Mouse (Mus musculus) kidney, postnatal 0 days (tissue): ENCODE results near the gene Myof. TPM values are rescaled to one million over a fixed set of nuclear protein-coding genes. Genes with fewer than 3 reads are reported as not detected.
A peak's percentile ranks its signal among the peaks of the same experiment; 100 is the strongest.

Experiments used
- ATAC-seq: fragments of 200-750 bp; cut with Nextera tagmentation; replicated peaks from 2 replicates; pipeline ENCODE4 v1.8.0; 2017; ENCODE audit warnings: low read depth, moderate number of reproducible peaks, moderate TSS enrichment, moderate library complexity; ENCODE audit not compliant: low FRiP score
- DNase-seq: peaks from one replicate; pipeline ENCODE4 v3.0.0-alpha.2; 2016; ENCODE audit warnings: low spot score
- H3K27ac ChIP-seq: fragments of 300-500 bp; sonication (generic); 2 replicates; pipeline ENCODE4 v1.5.1; 2014; ENCODE audit warnings: mild to moderate bottlenecking
- H3K27me3 ChIP-seq: fragments of 300-500 bp; sonication (generic); 2 replicates; pipeline ENCODE4 v1.6.1; 2014; ENCODE audit warnings: low read length, mixed read lengths; ENCODE audit not compliant: insufficient read depth
- H3K36me3 ChIP-seq: fragments of 300-500 bp; sonication (generic); 2 replicates; pipeline ENCODE4 v1.6.1; 2014; ENCODE audit warnings: low read length, mixed read lengths; ENCODE audit not compliant: insufficient read depth
- H3K4me1 ChIP-seq: fragments of 300-500 bp; sonication (generic); replicated peaks from 2 replicates; pipeline ENCODE4 v1.6.1; 2014; ENCODE audit warnings: antibody characterized with exemption, low read length, mixed read lengths; ENCODE audit not compliant: insufficient read depth
- H3K4me2 ChIP-seq: fragments of 300-500 bp; sonication (generic); 2 replicates; pipeline ENCODE4 v1.6.1; 2014; ENCODE audit warnings: mild to moderate bottlenecking, low read length, moderate library complexity, mixed read lengths
- H3K4me3 ChIP-seq: fragments of 300-500 bp; sonication (generic); replicated peaks from 2 replicates; pipeline ENCODE4 v1.5.1; 2014; ENCODE audit warnings: low read depth, low read length
- H3K9ac ChIP-seq: fragments of 300-500 bp; sonication (generic); 2 replicates; pipeline ENCODE4 v1.6.1; 2014; ENCODE audit warnings: low read depth, low read length
- H3K9me3 ChIP-seq: fragments of 300-500 bp; sonication (generic); replicated peaks from 2 replicates; pipeline ENCODE4 v1.6.1; 2016; ENCODE audit warnings: low read length, inconsistent platforms, mixed read lengths
- CTCF ChIP-seq: IDR thresholded peaks from 2 replicates; pipeline ENCODE4 v1.5.1; 2016; ENCODE audit warnings: antibody characterized with exemption, low read depth, mild to moderate bottlenecking, moderate library complexity
- WGBS: fragments of 180-500 bp; shearing (Covaris S2); extraction: QIAGEN DNeasy Blood & Tissue Kit; methylation state at CpG from one replicate; pipeline ENCODE4 v1.1.7; 2014; 5-methylcytosine and 5-hydroxymethylcytosine counted together
- polyA plus RNA-seq: library from polyadenylated mRNA; unstranded; fragments of >200 nt; fragmentation: Nextera tagmentation; extraction: Ambion mirVana; gene quantifications from 2 replicates; pipeline ENCODE4 v1.2.1, GENCODE M21; 2015

Myof gene
- polyA plus RNA-seq, 1 experiment from 2014 or later = 28.0 TPM

GRCm38 (mm10) chr19:37954772-37955171 is 88.6 kb downstream of the Myof start:
- no peak for ATAC-seq
- Histone ChIP-seq H3K27me3 (no peaks in the 10 kb centered on the region), H3K9me3 (no peaks in the 10 kb centered on the region), H3K36me3 (peaks cover 10% of the 10 kb centered on the region; the same call in 1 of the 2 replicates), H3K4me1 (no peaks in the 10 kb centered on the region), H3K9ac (no peak overlapping the region), H3K4me3 (no peak overlapping the region), H3K27ac (no peak overlapping the region), H3K4me2 (no peak overlapping the region)
- no peak for DNase-seq
- WGBS = 84% methylated on average over 5 of the region's 5 CpGs
- no peak for TF ChIP-seq CTCF

- Histone ChIP-seq H3K9me3 (no peaks in the 10 kb centered on the region), H3K27ac (no peak overlapping the region), H3K4me3 (no peak overlapping the region), H3K36me3 (peaks cover 9% of the 10 kb centered on the region; the same call in 1 of the 2 replicates), H3K27me3 (no peaks in the 10 kb centered on the region), H3K4me1 (no peaks in the 10 kb centered on the region), H3K9ac (no peak overlapping the region), H3K4me2 (no peak overlapping the region)
- 89% methylated on average over 8 of the region's 8 CpGs for WGBS
- DNase-seq = no peak
- TF ChIP-seq CTCF = no peak
- ATAC-seq = no peak
These were observed 89.1 kb downstream of the Myof start for GRCm38 (mm10) chr19:37954236-37954635.

- peak; percentile 60 for TF ChIP-seq CTCF
- Histone ChIP-seq H3K9me3 (no peaks in the 10 kb centered on the region), H3K4me1 (no peaks in the 10 kb centered on the region), H3K27ac (no peak overlapping the region), H3K4me3 (no peak overlapping the region), H3K36me3 (peaks cover 8% of the 10 kb centered on the region; the same call in 1 of the 2 replicates), H3K9ac (no peak overlapping the region), H3K4me2 (no peak overlapping the region), H3K27me3 (no peaks in the 10 kb centered on the region)
- WGBS = 23% methylated on average over 4 of the region's 4 CpGs
- peak; percentile 49 for DNase-seq
- no peak for ATAC-seq
These were observed 96.7 kb downstream of the Myof start for GRCm38 (mm10) chr19:37946696-37947095.

GRCm38 (mm10) chr19:37946053-37946452 is 97.3 kb downstream of the Myof start:
- H3K4me3 ChIP-seq = no peak overlapping the region
- H3K9me3 ChIP-seq = no peaks in the 10 kb centered on the region
- no peaks in the 10 kb centered on the region for H3K4me1 ChIP-seq
- no peaks in the 10 kb centered on the region for H3K27me3 ChIP-seq
- H3K36me3 ChIP-seq = peaks cover 8% of the 10 kb centered on the region; the same call in 1 of the 2 replicates
- DNase-seq (no peak), ATAC-seq (no peak)
- no peak overlapping the region for H3K27ac ChIP-seq
- no peak for TF ChIP-seq CTCF
- H3K4me2 ChIP-seq = no peak overlapping the region
- WGBS = 69% methylated on average over 8 of the region's 8 CpGs
- no peak overlapping the region for H3K9ac ChIP-seq

- ATAC-seq (no peak), DNase-seq (no peak)
- 87% methylated on average over 10 of the region's 10 CpGs for WGBS
- Histone ChIP-seq H3K4me1 (no peaks in the 10 kb centered on the region), H3K27me3 (no peaks in the 10 kb centered on the region), H3K9me3 (no peaks in the 10 kb centered on the region), H3K27ac (no peak overlapping the region), H3K9ac (no peak overlapping the region), H3K36me3 (0 out of 2 replicates have a peak, but pooled peaks cover 10% of the 10 kb centered on the region), H3K4me2 (no peak overlapping the region), H3K4me3 (no peak overlapping the region)
- no peak for TF ChIP-seq CTCF
These were observed 104.2 kb downstream of the Myof start for GRCm38 (mm10) chr19:37939203-37939602.

GRCm38 (mm10) chr19:37937092-37937491 is 106.3 kb downstream of the Myof start:
- Histone ChIP-seq H3K9me3 (no peaks in the 10 kb centered on the region), H3K4me2 (no peak overlapping the region), H3K27me3 (no peaks in the 10 kb centered on the region), H3K4me3 (no peak overlapping the region), H3K27ac (no peak overlapping the region), H3K9ac (no peak overlapping the region), H3K36me3 (0 out of 2 replicates have a peak, but pooled peaks cover 10% of the 10 kb centered on the region), H3K4me1 (no peaks in the 10 kb centered on the region)
- DNase-seq (peak; percentile 74), ATAC-seq (no peak)
- peak; percentile 78 for TF ChIP-seq CTCF

- no peak for ATAC-seq
- no peak overlapping the region for H3K9ac ChIP-seq
- no peak for DNase-seq
- H3K4me3 ChIP-seq = no peak overlapping the region
- TF ChIP-seq CTCF = no peak
- H3K27ac ChIP-seq = no peak overlapping the region
- no peaks in the 10 kb centered on the region for H3K4me1 ChIP-seq
- H3K27me3 ChIP-seq = no peaks in the 10 kb centered on the region
- 0 out of 2 replicates have a peak, but pooled peaks cover 6% of the 10 kb centered on the region for H3K36me3 ChIP-seq
- WGBS = 78% methylated on average over 6 of the region's 6 CpGs
- no peak overlapping the region for H3K4me2 ChIP-seq
- no peaks in the 10 kb centered on the region for H3K9me3 ChIP-seq
These were observed 108.7 kb downstream of the Myof start for GRCm38 (mm10) chr19:37934640-37935039.
